ENCODE assay signal across 1 mouse cellular context in the genomic region with DNA sequence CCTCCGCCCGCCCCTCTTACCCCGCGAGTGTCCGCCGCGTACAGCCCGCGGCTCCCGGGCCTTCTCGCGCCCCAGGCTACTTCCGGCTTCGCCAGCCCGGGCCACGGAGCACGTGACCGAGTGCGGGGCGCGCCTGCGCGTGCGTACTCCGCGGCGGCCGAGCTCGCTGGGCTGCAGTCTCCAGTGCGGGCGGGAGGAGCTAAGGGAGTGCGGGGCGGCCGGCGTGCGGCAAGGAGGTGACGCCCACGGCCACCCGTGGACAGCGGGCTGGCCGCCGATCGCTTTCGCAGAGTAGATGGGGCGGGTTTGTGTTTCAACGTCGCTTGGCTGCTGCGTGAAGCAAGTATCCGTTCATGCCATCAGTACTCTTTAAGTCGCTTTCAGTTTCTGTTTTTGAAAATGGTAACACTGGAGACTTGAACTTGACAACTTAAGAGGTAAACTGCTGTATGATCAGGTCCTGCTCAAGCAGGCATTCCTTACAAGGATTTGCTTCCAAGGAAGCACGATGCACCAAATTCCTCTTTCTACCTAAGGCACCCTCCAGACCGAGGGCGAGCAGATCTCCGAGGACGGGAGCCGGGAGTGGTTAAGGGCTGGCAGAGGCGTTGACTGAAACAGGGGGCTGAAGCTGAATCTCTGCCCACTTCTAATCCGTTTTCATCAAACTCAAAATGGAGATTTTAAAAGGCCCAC.
TF ChIP-seq lines count a peak whose summit lies in the region.

Tbk1 (minus strand) TSS at position 113 of the 696 bp plus-strand sequence.

TF ChIP-seq in MEL, 35 proteins besides CTCF, POLR2A, EP300 and RAD21 (continued from another document):
- TF ChIP-seq TCF12 (IDR thresholded peaks at IDR 0.05; ENCODE audit: low read depth, low read length) (peak; percentile 48), NELFE (IDR thresholded peaks at IDR 0.05; ENCODE audit: low read depth, low read length) (peak; percentile 65), MYC (IDR thresholded peaks at IDR 0.05; ENCODE audit: low read depth, low read length) (no peak), GATA1 (IDR thresholded peaks at IDR 0.05; ENCODE audit: low read depth, low read length) (no peak), MAX (IDR thresholded peaks at IDR 0.05; ENCODE audit: low read length) (peak; percentile 91), RCOR1 (IDR thresholded peaks at IDR 0.05; ENCODE audit: low read depth, low read length) (no peak), CHD2 (IDR thresholded peaks at IDR 0.05; ENCODE audit: low read length) (no peak)
TF ChIP-seq in MEL: peak in this region for 17.
